Mouse (Mus musculus) gastrocnemius, postnatal 25 days (tissue): ENCODE data around the gene Pik3cg. TPM values are rescaled to one million over a fixed set of nuclear protein-coding genes. Genes with fewer than 3 reads are reported as not detected.
"Not testable (repeated sequence)": the region's sequence is repeated elsewhere in the genome, so short reads cannot be mapped to it uniquely, and the experiment has no call there.

Experiments used
- DNase-seq: peaks from one replicate; pipeline ENCODE4 v3.0.0; 2022
- long read RNA-seq, 2 experiments: library from polyadenylated mRNA; stranded (forward); transcript quantifications; one replicate each; pipeline ENCODE4 v2.0.0; 2021
- total RNA-seq, 2 experiments: library from RNA; stranded (reverse); gene quantifications; 1 replicate in 1 of 2; 2 replicates in 1 of 2; pipeline ENCODE4 v1.2.3; 2021

The Pik3cg gene
- total RNA-seq: 1 to 10 TPM in 1 of 2 experiments, under 1 TPM in 1; 0.69 to 1.2 TPM
- long read RNA-seq, experiment 1: 0 reads
- long read RNA-seq, experiment 2: 0 reads

GRCm38 (mm10) chr12:32207948-32208891 lies at the start of gene Pik3cg:
TSS of gene Pik3cg (minus strand) at chr12:32208659.
- no peak for DNase-seq

GRCm38 (mm10) chr12:32248483-32248882 lies 40.0 kb upstream of the Pik3cg start:
- no peak for DNase-seq

DNA sequence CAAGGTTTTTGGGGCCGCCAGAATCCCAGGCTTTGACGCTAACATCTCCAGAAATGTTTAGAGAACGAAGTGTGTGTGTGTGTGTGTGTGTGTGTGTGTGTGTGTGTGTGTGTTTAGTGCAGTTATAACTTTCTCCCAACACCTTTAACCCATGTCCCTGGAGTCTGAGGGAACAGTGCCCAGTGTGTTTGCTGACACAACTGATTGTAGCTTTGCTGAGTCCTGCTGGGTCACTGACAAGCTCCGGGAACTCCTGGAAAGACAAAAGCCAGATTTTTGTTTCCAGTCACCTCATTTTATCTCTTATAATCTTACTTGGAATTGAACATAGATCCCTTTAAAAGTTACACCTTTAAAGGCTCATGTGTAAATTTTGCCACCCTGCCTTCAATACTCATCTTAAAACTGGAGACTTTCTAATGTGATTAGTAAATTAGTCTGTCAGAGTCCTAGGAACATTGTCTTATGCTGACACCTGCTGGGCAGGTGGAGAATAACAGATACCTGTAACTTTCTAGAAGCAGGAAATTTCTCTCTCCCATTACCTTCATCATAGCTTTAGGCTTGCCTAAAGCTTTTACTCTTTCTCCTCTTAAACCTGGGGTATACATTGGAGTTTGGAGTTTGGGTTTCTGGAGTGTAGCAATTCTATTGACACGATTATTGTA lies 37.2 kb upstream of the Pik3cg start:
- DNase-seq: no peak

- DNase-seq: no peak
These were observed 35.1 kb upstream of the Pik3cg start for GRCm38 (mm10) chr12:32243586-32243985.

- not testable (repeated sequence) for DNase-seq
These were observed 30.7 kb upstream of the Pik3cg start for GRCm38 (mm10) chr12:32239134-32239533.

GRCm38 (mm10) chr12:32238433-32238832 lies 30.0 kb upstream of the Pik3cg start:
- DNase-seq: no peak

DNA sequence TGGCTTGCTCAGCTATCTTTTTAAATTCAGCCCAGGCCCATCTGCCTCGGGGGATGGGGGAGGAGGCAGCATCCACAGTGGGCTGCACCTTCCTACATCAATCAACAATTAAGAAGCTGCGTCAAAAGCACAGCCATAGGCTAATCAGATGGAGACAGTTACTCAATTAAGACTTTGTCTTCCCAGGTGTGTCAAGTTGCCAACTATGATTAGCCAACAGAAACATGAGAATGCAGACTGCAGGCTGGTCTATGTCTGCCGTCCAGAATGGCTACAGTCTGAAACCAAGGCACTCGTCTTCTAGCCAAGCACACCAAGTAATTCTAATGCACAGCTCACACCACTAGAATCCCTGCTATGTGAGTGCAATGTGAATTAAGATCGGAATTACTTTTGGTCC lies 29.4 kb upstream of the Pik3cg start:
- no peak for DNase-seq

GRCm38 (mm10) chr12:32237139-32237538 lies 28.7 kb upstream of the Pik3cg start:
- no peak for DNase-seq

GRCm38 (mm10) chr12:32236450-32236849 lies 28.0 kb upstream of the Pik3cg start:
- no peak for DNase-seq

GRCm38 (mm10) chr12:32233871-32234270 lies 25.4 kb upstream of the Pik3cg start:
- DNase-seq: no peak

DNA sequence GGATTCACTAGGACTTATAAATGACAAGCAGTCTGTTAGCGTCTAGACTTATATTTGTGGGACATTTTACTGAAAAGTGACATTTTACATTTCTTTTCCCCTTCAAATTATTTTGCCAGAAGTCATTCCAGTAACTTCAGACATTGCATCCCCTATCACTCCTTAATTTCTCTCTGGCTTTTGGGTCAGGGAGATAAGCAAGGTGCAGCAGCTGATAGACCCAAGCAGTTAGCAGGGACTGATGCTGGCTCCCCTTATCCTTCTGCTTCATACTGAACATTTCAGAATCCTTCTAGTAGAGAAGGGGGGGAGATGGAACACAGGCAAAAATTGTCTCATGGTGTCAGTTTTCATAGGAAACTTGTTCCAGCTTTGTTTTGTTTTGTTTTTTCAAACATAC lies 22.9 kb upstream of the Pik3cg start:
- DNase-seq: no peak

DNA sequence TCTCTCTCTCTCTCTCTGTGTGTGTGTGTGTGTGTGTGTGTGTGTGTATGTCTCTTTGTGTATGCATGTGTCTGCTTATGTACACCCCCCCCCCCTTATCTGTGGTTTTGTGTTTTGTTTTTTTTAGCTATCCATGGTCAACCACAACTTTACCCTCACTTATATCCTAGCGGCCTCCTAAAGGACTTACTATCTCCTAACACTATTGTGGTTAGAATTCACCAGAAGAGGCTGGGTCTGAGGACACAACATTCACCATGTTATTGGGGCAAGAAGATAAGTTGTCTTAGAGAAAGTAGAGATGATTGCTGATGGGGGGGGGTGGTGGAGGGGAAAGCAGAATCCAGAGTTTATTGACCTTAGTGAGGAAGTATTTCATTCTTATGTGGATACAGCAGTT lies 15.2 kb upstream of the Pik3cg start:
- DNase-seq: no peak

GRCm38 (mm10) chr12:32222758-32223385 lies 14.4 kb upstream of the Pik3cg start:
- no peak for DNase-seq

GRCm38 (mm10) chr12:32220387-32220786 lies 11.9 kb upstream of the Pik3cg start:
- DNase-seq: no peak

- no peak for DNase-seq
These were observed 6.7 kb upstream of the Pik3cg start for GRCm38 (mm10) chr12:32215143-32215542.

DNA sequence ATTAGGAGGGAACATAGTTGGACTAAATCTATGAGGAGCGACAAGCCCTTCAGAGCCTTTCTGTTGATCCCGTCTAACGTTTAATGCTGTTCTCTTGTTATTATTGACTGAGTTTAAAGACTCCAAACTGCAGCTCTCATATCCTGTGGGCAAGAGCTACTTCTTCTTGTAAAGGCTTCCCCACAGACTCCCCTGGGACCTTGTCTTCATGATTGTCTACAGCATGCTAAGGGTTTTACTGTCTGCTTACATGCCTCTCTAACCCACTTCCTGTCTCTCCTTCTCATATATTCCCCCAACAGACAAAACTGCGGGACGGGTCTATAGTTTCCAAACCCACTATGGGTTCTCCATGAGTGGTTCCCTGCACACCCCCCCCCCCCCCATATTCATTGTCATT lies 4.2 kb upstream of the Pik3cg start:
- no peak for DNase-seq

DNA sequence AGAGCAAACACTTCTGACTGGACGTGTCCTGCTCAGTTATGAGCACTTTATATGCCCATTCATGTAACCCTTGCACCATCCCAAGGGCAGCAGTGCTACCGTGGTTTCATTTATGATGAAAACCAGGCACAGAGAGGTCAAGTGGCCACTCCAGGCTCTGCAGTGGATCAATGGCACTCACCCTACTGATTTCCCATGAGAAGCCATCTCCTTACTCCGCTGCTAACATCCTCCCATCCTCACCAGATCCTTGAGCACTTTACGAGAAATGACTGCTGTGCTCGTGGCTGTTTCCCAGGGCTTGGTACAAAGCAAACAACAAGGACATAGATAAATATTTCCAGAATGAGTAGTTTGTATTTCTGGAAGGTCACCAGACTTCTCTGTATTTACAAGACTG lies 3.7 kb upstream of the Pik3cg start:
- DNase-seq: no peak

GRCm38 (mm10) chr12:32211257-32211656 lies 2.8 kb upstream of the Pik3cg start:
- DNase-seq: no peak

- DNase-seq: no peak
These were observed 492 bp upstream of the Pik3cg start for GRCm38 (mm10) chr12:32208951-32209350.

DNA sequence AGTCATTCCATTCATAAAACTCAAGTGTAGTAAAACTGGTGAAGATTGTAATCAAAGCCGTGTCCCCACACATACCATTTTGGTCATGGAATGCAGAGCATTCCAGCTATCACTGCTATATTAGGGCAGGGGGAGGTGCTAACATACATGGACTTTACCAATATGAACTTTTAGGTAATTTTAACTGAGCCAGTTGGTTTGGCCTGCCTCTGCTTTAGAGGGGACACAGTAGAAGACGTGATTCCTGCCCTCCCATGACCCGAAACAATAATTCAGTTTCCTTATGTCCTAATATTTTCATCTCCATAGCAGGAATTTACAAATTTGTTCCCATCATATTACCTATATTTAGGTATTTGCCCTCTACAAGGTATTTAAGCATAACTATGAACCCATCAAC lies 1.3 kb downstream of the Pik3cg start:
- DNase-seq: no peak

GRCm38 (mm10) chr12:32203695-32204094 lies 4.8 kb downstream of the Pik3cg start:
- DNase-seq: no peak

- no peak for DNase-seq
These were observed 5.9 kb downstream of the Pik3cg start for GRCm38 (mm10) chr12:32202583-32202982.

- no peak for DNase-seq
These were observed 6.5 kb downstream of the Pik3cg start for GRCm38 (mm10) chr12:32201932-32202331.
